Mouse (Mus musculus) lung, postnatal 0 days (tissue): ENCODE results near the gene Thy1. TPM values are rescaled to one million over a fixed set of nuclear protein-coding genes. Genes with fewer than 3 reads are reported as not detected.
A peak's percentile ranks its signal among the peaks of the same experiment; 100 is the strongest.

Source experiments
- ATAC-seq: fragments of 200-750 bp; cut with Nextera tagmentation; 2 replicates; pipeline ENCODE4 v1.8.0; 2017; ENCODE audit warnings: moderate library complexity
- DNase-seq: peaks from one replicate; pipeline ENCODE4 v3.0.0-alpha.2; 2016; ENCODE audit warnings: low spot score
- H3K27ac ChIP-seq: fragments of 300-500 bp; sonication (generic); 2 replicates; pipeline ENCODE4 v1.5.1; 2014; ENCODE audit warnings: antibody characterized with exemption, mild to moderate bottlenecking, low read length, mixed read lengths
- H3K27me3 ChIP-seq: fragments of 300-500 bp; sonication (generic); replicated peaks from 2 replicates; pipeline ENCODE4 v1.6.1; 2014; ENCODE audit warnings: low read length, mixed read lengths; ENCODE audit not compliant: insufficient read depth
- H3K36me3 ChIP-seq: fragments of 300-500 bp; sonication (generic); 2 replicates; pipeline ENCODE4 v1.6.1; 2014; ENCODE audit warnings: low read length, mixed read lengths; ENCODE audit not compliant: insufficient read depth
- H3K4me1 ChIP-seq: fragments of 300-500 bp; sonication (generic); 2 replicates; pipeline ENCODE4 v1.6.1; 2014; ENCODE audit warnings: antibody characterized with exemption, low read depth, low read length, mixed read lengths; ENCODE audit not compliant: insufficient read depth
- H3K4me2 ChIP-seq: fragments of 300-500 bp; sonication (generic); replicated peaks from 2 replicates; pipeline ENCODE4 v1.6.1; 2014; ENCODE audit warnings: low read depth, mild to moderate bottlenecking, low read length, moderate library complexity, mixed read lengths
- H3K4me3 ChIP-seq: fragments of 300-500 bp; sonication (generic); 2 replicates; pipeline ENCODE4 v1.5.1; 2014; ENCODE audit warnings: low read depth, low read length
- H3K9ac ChIP-seq: fragments of 300-500 bp; sonication (generic); replicated peaks from 2 replicates; pipeline ENCODE4 v1.6.1; 2014; ENCODE audit warnings: low read depth, mild to moderate bottlenecking
- H3K9me3 ChIP-seq: fragments of 300-500 bp; sonication (generic); 2 replicates; pipeline ENCODE4 v1.6.1; 2016; ENCODE audit warnings: low read length, mixed read lengths
- CTCF ChIP-seq: IDR thresholded peaks from 2 replicates; pipeline ENCODE4 v1.5.1; 2016; ENCODE audit warnings: antibody characterized with exemption, mild to moderate bottlenecking
- EP300 ChIP-seq: IDR thresholded peaks from 2 replicates; pipeline ENCODE4 v1.6.1; 2016; ENCODE audit warnings: antibody characterized with exemption, mild to moderate bottlenecking, control low read depth
- WGBS: fragments of 180-500 bp; shearing (Covaris S2); extraction: QIAGEN DNeasy Blood & Tissue Kit; methylation state at CpG from one replicate; pipeline ENCODE4 v1.1.7; 2014; 5-methylcytosine and 5-hydroxymethylcytosine counted together
- polyA plus RNA-seq: library from polyadenylated mRNA; unstranded; fragments of >200 nt; fragmentation: Nextera tagmentation; extraction: Ambion mirVana; gene quantifications from 2 replicates; pipeline ENCODE4 v1.2.1, GENCODE M21; 2015

Thy1 gene
- polyA plus RNA-seq, 1 experiment from 2014 or later: 2.9 TPM

DNA sequence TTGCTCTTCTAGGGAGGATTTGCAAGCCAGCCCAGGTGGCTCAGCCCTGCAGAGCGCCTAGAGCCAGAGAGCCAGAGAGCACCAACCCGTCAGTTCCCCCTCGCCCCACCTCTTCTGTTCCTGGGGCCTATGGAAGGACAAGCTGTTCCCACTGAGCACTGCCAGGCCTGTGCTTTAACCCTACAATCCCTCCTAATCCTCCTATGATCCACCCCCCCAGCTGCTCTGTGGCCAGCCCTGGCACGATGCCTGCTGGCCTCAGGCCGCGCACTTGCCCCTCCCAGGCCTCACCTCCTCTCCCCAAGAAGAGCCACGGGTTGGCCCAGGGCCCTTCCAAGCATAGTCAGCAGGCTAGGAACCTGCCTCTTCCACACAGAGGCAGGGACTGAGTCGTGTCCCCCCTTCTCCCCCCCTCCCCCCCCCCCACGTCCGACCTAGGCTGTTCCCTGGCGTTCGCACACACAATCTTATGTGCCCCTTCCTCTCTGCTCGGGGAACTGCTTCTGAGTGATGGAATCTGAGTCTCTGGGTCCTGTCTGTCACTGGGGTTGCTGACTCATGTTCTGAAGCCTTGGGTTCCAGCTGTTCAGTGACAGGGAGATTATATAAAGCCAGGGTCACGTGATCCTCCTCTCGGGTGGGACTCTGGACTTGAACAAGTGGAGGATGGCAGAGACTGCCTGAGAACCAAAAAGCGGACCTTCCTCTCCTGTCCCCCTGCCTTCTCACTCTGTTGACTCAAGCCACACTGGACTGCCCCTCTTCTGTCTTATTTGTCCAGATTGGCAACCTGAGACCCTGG is 36.0 kb downstream of the Thy1 start:
- no peak overlapping the region; the same call in 1 of the 2 replicates for H3K4me2 ChIP-seq
- peak; percentile 96 for DNase-seq

DNA sequence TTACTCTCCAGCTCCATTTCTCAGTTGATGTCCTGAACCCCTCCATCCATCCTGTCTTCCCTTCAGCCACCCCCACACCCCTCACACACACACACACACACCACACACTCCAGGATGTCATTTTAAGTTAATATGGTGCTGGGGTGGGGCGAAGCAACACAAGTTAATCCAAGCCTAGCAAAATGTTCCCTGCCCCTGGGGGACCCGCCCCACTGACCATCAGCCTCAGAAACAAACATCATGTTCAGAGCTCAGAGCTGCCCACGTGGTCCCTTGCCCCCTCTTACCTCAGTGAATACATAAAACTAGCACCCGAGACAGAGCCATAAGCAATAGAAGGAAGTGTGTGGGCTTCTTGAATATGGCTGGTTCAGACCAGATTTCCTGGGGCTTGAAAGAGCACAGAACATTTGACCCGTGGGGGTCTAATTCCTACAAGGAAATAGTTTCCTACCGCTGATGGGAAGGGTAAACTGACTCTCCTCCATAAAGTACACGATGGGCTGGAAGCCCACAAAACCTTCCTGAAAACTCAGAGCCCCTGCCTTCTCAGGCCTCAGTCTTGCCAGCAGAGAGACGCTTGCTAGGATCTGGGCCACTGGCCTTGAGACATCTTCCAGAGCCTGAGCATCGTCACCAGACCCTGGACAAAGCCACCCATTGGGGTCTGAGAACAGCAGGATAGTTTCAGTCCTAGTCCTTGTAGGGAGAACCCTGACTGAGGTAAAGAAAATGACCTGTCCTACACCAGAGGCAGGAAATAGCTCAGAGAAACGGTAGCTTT is 37.0 kb downstream of the Thy1 start:
- Histone ChIP-seq H3K27ac (0 out of 2 replicates have a peak overlapping the region, but pooled peaks have one; percentile 33), H3K36me3 (no peaks in the 10 kb centered on the region), H3K9ac (no peak overlapping the region), H3K4me1 (peaks cover 25% of the 10 kb centered on the region; the same call in 1 of the 2 replicates), H3K4me3 (no peak overlapping the region), H3K4me2 (no peak overlapping the region), H3K9me3 (no peaks in the 10 kb centered on the region), H3K27me3 (0 out of 2 replicates have a peak, but pooled peaks cover 4% of the 10 kb centered on the region)
- TF ChIP-seq CTCF (no peak), EP300 (no peak)
- DNase-seq: no peak
- no peak for ATAC-seq
- WGBS: 64% methylated on average over 10 of the region's 10 CpGs

More for the DNA sequence above, 36.0 kb downstream of the Thy1 start:
- Histone ChIP-seq H3K4me1 (peaks cover 17% of the 10 kb centered on the region; the same call in 1 of the 2 replicates), H3K9me3 (no peaks in the 10 kb centered on the region), H3K36me3 (no peaks in the 10 kb centered on the region), H3K27ac (peak overlapping the region; percentile 48), H3K9ac (no peak overlapping the region), H3K27me3 (0 out of 2 replicates have a peak, but pooled peaks cover 4% of the 10 kb centered on the region), H3K4me3 (no peak overlapping the region)
- peak; percentile 92 for ATAC-seq
- WGBS: 14% methylated on average over 16 of the region's 16 CpGs
- peak; percentile 86 for TF ChIP-seq EP300
- TF ChIP-seq CTCF: no peak

- H3K36me3 ChIP-seq: no peaks in the 10 kb centered on the region
- H3K9ac ChIP-seq: no peak overlapping the region
- peaks cover 27% of the 10 kb centered on the region; the same call in 1 of the 2 replicates for H3K4me1 ChIP-seq
- 0 out of 2 replicates have a peak, but pooled peaks cover 4% of the 10 kb centered on the region for H3K27me3 ChIP-seq
- H3K4me3 ChIP-seq: no peak overlapping the region
- TF ChIP-seq EP300: no peak
- no peak for TF ChIP-seq CTCF
- no peaks in the 10 kb centered on the region for H3K9me3 ChIP-seq
- ATAC-seq (no peak), DNase-seq (peak; percentile 57)
- H3K4me2 ChIP-seq: no peak overlapping the region
- H3K27ac ChIP-seq: no peak overlapping the region
- 61% methylated on average over 5 of the region's 5 CpGs for WGBS
Observed at GRCm38 (mm10) chr9:44080953-44081352, 37.8 kb downstream of the Thy1 start.

DNA sequence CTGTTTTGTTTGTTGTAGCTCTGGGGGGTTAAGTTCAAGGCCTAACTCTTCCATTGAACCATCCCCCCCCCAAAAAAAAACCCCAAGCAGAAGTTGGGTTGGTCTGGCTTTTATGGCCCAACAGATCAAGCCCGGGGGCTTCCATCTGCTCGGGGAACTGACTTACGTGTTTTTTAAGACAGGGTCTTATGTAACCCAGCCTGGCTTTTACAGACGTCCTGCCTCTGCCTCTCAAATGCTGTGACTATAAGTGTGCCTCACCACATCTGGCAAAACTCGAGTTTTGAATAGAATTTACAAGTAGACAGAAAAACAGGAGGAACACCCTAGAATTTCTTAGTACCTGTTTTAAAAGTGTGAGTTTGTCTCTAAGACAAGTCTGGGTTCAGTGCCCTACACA is 38.4 kb downstream of the Thy1 start:
- H3K9ac ChIP-seq: no peak overlapping the region
- ATAC-seq: no peak
- H3K36me3 ChIP-seq: no peaks in the 10 kb centered on the region
- TF ChIP-seq EP300 (no peak), CTCF (no peak)
- 0 out of 2 replicates have a peak, but pooled peaks cover 4% of the 10 kb centered on the region for H3K27me3 ChIP-seq
- DNase-seq: no peak
- H3K4me2 ChIP-seq: no peak overlapping the region
- no peak overlapping the region for H3K27ac ChIP-seq
- H3K9me3 ChIP-seq: no peaks in the 10 kb centered on the region
- 76% methylated on average over 5 of the region's 5 CpGs for WGBS
- H3K4me3 ChIP-seq: no peak overlapping the region
- H3K4me1 ChIP-seq: peaks cover 27% of the 10 kb centered on the region; the same call in 1 of the 2 replicates

- no peak overlapping the region for H3K4me2 ChIP-seq
- H3K36me3 ChIP-seq: no peaks in the 10 kb centered on the region
- no peak overlapping the region for H3K27ac ChIP-seq
- peaks cover 27% of the 10 kb centered on the region; the same call in 1 of the 2 replicates for H3K4me1 ChIP-seq
- peaks cover 4% of the 10 kb centered on the region; the same call in 1 of the 2 replicates for H3K27me3 ChIP-seq
- no peaks in the 10 kb centered on the region for H3K9me3 ChIP-seq
- H3K9ac ChIP-seq: no peak overlapping the region
- no peak for DNase-seq
- WGBS: 88% methylated on average over 5 of the region's 5 CpGs
- ATAC-seq: no peak
- TF ChIP-seq EP300: no peak
- TF ChIP-seq CTCF: no peak
- no peak overlapping the region for H3K4me3 ChIP-seq
Observed at GRCm38 (mm10) chr9:44082266-44082665, 39.1 kb downstream of the Thy1 start.
